Mouse (Mus musculus) neural tube, embryonic 13.5 days (tissue): Measurements from ENCODE around the gene Ctla4. TPM values are rescaled to one million over a fixed set of nuclear protein-coding genes. Genes with fewer than 3 reads are reported as not detected.

Experiments used
- ATAC-seq: fragments of 200-750 bp; cut with Nextera tagmentation; 2 replicates; pipeline ENCODE4 v1.8.0; 2017; ENCODE audit warnings: low read depth, mild to moderate bottlenecking, moderate TSS enrichment, moderate library complexity
- H3K27ac ChIP-seq: fragments of 300-500 bp; sonication (generic); replicated peaks from 2 replicates; pipeline ENCODE4 v1.5.1; 2015; ENCODE audit warnings: moderate library complexity, mild to moderate bottlenecking, inconsistent platforms
- H3K27me3 ChIP-seq: fragments of 300-500 bp; sonication (generic); 2 replicates; pipeline ENCODE4 v1.6.1; 2015; ENCODE audit warnings: mild to moderate bottlenecking, inconsistent platforms
- H3K36me3 ChIP-seq: fragments of 300-500 bp; sonication (generic); 2 replicates; pipeline ENCODE4 v1.6.1; 2015; ENCODE audit warnings: mild to moderate bottlenecking, inconsistent platforms
- H3K4me1 ChIP-seq: fragments of 300-500 bp; sonication (generic); replicated peaks from 2 replicates; pipeline ENCODE4 v1.6.1; 2015; ENCODE audit warnings: inconsistent platforms
- H3K4me2 ChIP-seq: fragments of 300-500 bp; sonication (generic); 2 replicates; pipeline ENCODE4 v1.6.1; 2015; ENCODE audit warnings: inconsistent platforms, mild to moderate bottlenecking, moderate library complexity
- H3K4me3 ChIP-seq: fragments of 300-500 bp; sonication (generic); 2 replicates; pipeline ENCODE4 v1.5.1; 2015; ENCODE audit warnings: mild to moderate bottlenecking, inconsistent platforms
- H3K9ac ChIP-seq: fragments of 300-500 bp; sonication (generic); 2 replicates; pipeline ENCODE4 v1.6.1; 2015; ENCODE audit warnings: moderate library complexity, mild to moderate bottlenecking, inconsistent platforms
- H3K9me3 ChIP-seq: fragments of 300-500 bp; sonication (generic); 2 replicates; pipeline ENCODE4 v1.6.1; 2016; ENCODE audit warnings: inconsistent platforms
- WGBS: fragments of 180-500 bp; shearing (Covaris S2); methylation state at CpG from one replicate; pipeline ENCODE4 v1.1.7; 2015; 5-methylcytosine and 5-hydroxymethylcytosine counted together
- polyA plus RNA-seq: library from polyadenylated mRNA; unstranded; fragments of >200 nt; fragmentation: Nextera tagmentation; extraction: Ambion mirVana; gene quantifications from 2 replicates; pipeline ENCODE4 v1.2.1, GENCODE M21; 2015

Gene Ctla4
- polyA plus RNA-seq, 1 experiment from 2014 or later: not detected

DNA sequence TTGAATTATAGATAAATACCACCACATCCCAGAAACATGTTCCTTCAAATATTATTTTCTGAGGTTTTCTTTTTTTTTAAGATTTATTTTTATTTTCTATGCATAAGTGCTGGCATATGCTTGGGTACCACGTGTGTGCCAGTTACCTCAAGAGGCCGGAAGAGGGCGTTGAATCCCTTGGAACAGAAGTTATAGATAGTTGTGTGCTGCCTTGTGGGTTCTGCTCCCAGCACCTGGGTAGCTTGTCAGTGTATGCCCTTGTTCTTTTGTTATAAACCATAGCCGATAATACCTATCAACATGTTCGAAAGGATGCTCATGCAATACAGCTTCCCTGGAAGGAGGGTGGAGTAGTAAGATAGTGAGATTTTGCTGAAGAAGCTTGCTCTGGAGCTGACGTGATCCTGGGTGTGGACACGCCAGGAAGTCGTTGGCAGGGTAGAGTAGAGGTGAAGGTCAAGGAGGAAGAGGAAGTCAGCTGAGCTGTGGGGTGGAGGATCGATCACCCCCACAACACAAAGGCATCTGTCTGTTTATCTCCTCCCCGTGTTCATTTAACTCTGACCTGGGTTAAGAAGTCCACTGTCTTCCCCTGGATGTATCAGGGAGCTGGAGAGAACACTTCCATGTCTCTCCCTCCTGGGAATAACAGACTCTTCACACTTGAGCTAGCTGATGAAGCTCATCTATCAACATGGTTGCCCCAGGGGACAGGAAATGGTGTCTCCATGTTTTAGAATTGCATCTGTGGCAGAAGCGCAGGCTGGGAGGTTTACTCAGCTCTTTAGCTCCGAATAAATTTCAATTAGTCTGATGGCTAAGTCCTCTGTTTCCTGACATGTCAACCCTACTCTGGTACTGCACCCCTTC is 29.2 kb upstream of the Ctla4 start:
- no peak overlapping the region for H3K27ac ChIP-seq
- peaks cover 35% of the 10 kb centered on the region for H3K4me1 ChIP-seq
- no peaks in the 10 kb centered on the region for H3K9me3 ChIP-seq
- no peak for ATAC-seq
- no peak overlapping the region for H3K9ac ChIP-seq
- H3K36me3 ChIP-seq: no peaks in the 10 kb centered on the region
- H3K27me3 ChIP-seq: no peaks in the 10 kb centered on the region
- 76% methylated on average over 12 of the region's 12 CpGs for WGBS
- H3K4me2 ChIP-seq: no peak overlapping the region
- H3K4me3 ChIP-seq: no peak overlapping the region

DNA sequence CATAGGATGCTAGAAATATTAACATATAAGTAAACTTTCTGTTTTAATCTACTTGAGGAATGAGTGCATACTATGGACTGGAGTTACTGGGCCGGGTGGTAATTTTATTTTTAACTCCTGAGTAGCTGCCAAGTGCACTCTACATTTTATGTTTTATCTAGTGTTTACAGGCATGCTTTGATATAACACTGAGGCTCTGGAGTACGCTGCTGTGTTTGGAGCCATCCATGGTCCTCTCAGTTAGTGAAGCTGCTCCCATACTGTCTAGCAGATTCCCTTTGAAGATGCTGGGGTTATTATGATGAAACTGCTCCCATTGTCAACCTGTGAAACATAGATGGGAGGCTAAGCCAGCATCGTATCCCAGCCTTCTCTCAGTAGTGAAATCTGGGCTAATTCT is 27.6 kb upstream of the Ctla4 start:
- Histone ChIP-seq H3K4me3 (no peak overlapping the region), H3K36me3 (no peaks in the 10 kb centered on the region), H3K27ac (no peak overlapping the region), H3K27me3 (no peaks in the 10 kb centered on the region), H3K4me2 (no peak overlapping the region), H3K9me3 (no peaks in the 10 kb centered on the region), H3K9ac (no peak overlapping the region), H3K4me1 (peaks cover 40% of the 10 kb centered on the region)
- WGBS: 72% methylated on average over 3 of the region's 3 CpGs
- ATAC-seq: no peak

- ATAC-seq: no peak
- Histone ChIP-seq H3K4me2 (no peak overlapping the region), H3K4me3 (no peak overlapping the region), H3K27ac (no peak overlapping the region), H3K36me3 (no peaks in the 10 kb centered on the region), H3K4me1 (peaks cover 40% of the 10 kb centered on the region), H3K9ac (no peak overlapping the region), H3K9me3 (no peaks in the 10 kb centered on the region), H3K27me3 (no peaks in the 10 kb centered on the region)
- 90% methylated on average over 3 of the region's 3 CpGs for WGBS
These were observed 27.0 kb upstream of the Ctla4 start for GRCm38 (mm10) chr1:60859842-60860241.

GRCm38 (mm10) chr1:60860357-60860946 is 26.3 kb upstream of the Ctla4 start:
- peak; percentile 85 for ATAC-seq

DNA sequence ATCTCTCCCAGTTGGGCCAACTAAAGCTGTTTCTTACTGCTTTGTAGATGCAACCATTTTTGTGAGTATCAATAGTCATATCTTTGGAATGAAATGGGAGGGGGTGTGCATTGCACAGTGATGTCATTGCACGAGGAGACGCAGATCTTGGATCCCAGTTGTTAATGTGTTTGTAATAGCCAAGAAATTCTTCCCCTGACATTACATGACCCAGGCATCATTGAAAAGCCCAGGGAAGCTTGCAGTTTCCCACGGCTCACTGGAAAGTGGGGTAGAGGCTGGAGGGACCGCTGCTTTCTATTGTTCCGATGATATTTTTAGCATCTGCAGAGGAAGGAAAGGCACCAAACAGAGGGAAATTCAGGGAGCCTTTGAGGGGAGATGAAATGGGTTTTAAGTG is 25.8 kb upstream of the Ctla4 start:
- 28% methylated on average over 5 of the region's 5 CpGs for WGBS
- Histone ChIP-seq H3K9ac (peak overlapping the region; percentile 66), H3K4me3 (peak overlapping the region; percentile 23), H3K27ac (peak overlapping the region; percentile 85), H3K4me1 (peaks cover 40% of the 10 kb centered on the region), H3K4me2 (peak overlapping the region; percentile 52), H3K27me3 (no peaks in the 10 kb centered on the region), H3K36me3 (no peaks in the 10 kb centered on the region), H3K9me3 (no peaks in the 10 kb centered on the region)
- peak; percentile 79 for ATAC-seq

More at GRCm38 (mm10) chr1:60860357-60860946, 26.3 kb upstream of the Ctla4 start:
- WGBS: 15% methylated on average over 3 of the region's 3 CpGs
- Histone ChIP-seq H3K27ac (peak overlapping the region; percentile 85), H3K4me1 (peaks cover 40% of the 10 kb centered on the region), H3K36me3 (no peaks in the 10 kb centered on the region), H3K4me3 (peak overlapping the region; percentile 23), H3K9ac (peak overlapping the region; percentile 66), H3K9me3 (no peaks in the 10 kb centered on the region), H3K4me2 (peak overlapping the region; percentile 52), H3K27me3 (no peaks in the 10 kb centered on the region)

DNA sequence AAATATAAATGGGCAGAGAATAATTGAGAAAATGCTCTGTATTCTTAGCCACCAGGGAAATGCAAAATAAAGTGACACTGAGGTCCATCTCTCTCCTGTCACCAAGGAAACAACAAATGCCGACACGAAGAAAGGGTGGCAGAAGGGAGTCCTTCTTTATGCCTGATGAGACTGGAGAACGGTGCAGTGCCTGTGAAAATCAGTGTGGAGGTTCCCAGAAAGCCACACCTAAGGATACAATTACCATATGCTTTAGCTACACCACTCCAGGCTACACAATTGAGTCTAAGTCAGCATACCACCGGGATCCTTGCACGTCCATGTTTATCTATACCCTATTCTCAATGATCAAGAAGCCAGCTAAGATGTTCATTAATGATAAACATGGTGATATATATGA is 25.4 kb upstream of the Ctla4 start:
- Histone ChIP-seq H3K36me3 (no peaks in the 10 kb centered on the region), H3K9me3 (no peaks in the 10 kb centered on the region), H3K4me3 (peak overlapping the region; percentile 23; the same call in 1 of the 2 replicates), H3K9ac (peak overlapping the region; percentile 66), H3K27ac (peak overlapping the region; percentile 85), H3K4me1 (peaks cover 40% of the 10 kb centered on the region), H3K4me2 (peak overlapping the region; percentile 52), H3K27me3 (no peaks in the 10 kb centered on the region)
- ATAC-seq: peak; percentile 19
- WGBS: 40% methylated on average over 5 of the region's 5 CpGs

GRCm38 (mm10) chr1:60862510-60862909 is 24.3 kb upstream of the Ctla4 start:
- H3K4me3 ChIP-seq: no peak overlapping the region
- WGBS: 72% methylated on average over 3 of the region's 3 CpGs
- H3K9me3 ChIP-seq: no peaks in the 10 kb centered on the region
- peaks cover 40% of the 10 kb centered on the region for H3K4me1 ChIP-seq
- no peak for ATAC-seq
- H3K9ac ChIP-seq: 0 out of 2 replicates have a peak overlapping the region, but pooled peaks have one; percentile 8
- H3K27ac ChIP-seq: peak overlapping the region; percentile 56
- H3K27me3 ChIP-seq: no peaks in the 10 kb centered on the region
- H3K4me2 ChIP-seq: no peak overlapping the region
- H3K36me3 ChIP-seq: no peaks in the 10 kb centered on the region

DNA sequence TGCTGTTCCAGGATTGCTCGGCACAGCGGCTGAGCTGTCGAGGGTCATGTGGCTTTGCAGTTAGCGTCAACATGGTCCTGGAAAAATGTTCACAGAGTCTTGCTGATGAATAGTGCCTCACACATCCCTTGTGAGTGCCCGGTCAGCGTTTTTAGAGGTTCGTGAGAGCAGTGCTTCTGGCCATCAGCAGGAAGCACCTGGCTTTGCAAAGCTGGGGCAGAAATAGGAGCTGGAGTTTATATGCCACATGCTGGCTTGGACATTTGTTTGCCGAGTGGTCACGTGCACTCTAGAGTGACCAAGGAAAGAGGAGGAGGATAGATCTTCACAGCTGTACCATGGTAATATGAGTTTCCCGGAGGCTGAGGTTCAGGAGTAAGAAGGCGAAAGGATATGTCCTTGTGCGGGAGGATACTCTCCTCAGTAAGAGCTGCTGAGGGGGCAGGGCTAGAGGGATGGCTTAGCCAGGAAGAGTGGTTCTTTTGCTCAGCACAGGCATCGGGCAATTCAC is 23.8 kb upstream of the Ctla4 start:
- H3K27ac ChIP-seq: 0 out of 2 replicates have a peak overlapping the region, but pooled peaks have one; percentile 9
- H3K4me3 ChIP-seq: no peak overlapping the region
- 56% methylated on average over 13 of the region's 13 CpGs for WGBS
- no peak for ATAC-seq
- no peaks in the 10 kb centered on the region for H3K27me3 ChIP-seq
- H3K9me3 ChIP-seq: no peaks in the 10 kb centered on the region
- no peak overlapping the region for H3K4me2 ChIP-seq
- peaks cover 35% of the 10 kb centered on the region for H3K4me1 ChIP-seq
- H3K9ac ChIP-seq: no peak overlapping the region
- H3K36me3 ChIP-seq: no peaks in the 10 kb centered on the region

DNA sequence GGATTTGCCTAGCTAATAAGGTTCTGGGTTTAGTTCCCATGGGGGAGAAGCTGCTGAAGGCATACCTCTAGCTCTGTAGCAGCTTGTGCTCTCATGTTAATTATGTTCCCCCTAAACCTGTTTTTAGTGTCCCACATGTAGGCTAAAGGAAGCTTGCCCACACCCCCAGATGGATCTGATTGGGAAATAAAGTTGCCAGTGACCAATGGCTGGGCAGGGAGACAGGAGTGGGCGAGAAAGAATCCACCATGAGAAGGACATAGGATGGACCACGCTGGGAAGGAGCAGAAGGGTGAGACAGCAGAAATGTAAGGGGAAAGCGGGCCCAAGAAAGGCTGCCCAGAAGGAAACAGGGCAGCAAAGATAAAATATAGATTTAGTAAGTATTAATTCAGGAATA is 23.1 kb upstream of the Ctla4 start:
- no peak for ATAC-seq
- H3K4me1 ChIP-seq: peaks cover 31% of the 10 kb centered on the region

GRCm38 (mm10) chr1:60865167-60865566 is 21.6 kb upstream of the Ctla4 start:
- 88% methylated on average over 2 of the region's 2 CpGs for WGBS
- Histone ChIP-seq H3K27ac (no peak overlapping the region), H3K27me3 (no peaks in the 10 kb centered on the region)

More for the DNA sequence above, 23.1 kb upstream of the Ctla4 start:
- WGBS: 75% methylated on average over 3 of the region's 3 CpGs
- H3K27me3 ChIP-seq: no peaks in the 10 kb centered on the region
- H3K4me2 ChIP-seq: no peak overlapping the region
- no peak overlapping the region for H3K4me3 ChIP-seq
- no peak overlapping the region for H3K9ac ChIP-seq
- no peak overlapping the region for H3K27ac ChIP-seq
- H3K36me3 ChIP-seq: no peaks in the 10 kb centered on the region
- H3K9me3 ChIP-seq: no peaks in the 10 kb centered on the region

GRCm38 (mm10) chr1:60866043-60866442 is 20.8 kb upstream of the Ctla4 start:
- H3K9ac ChIP-seq: no peak overlapping the region
- H3K4me2 ChIP-seq: no peak overlapping the region
- no peak overlapping the region for H3K27ac ChIP-seq
- no peaks in the 10 kb centered on the region for H3K36me3 ChIP-seq
- ATAC-seq: no peak
- H3K27me3 ChIP-seq: no peaks in the 10 kb centered on the region
- H3K4me3 ChIP-seq: no peak overlapping the region
- no peaks in the 10 kb centered on the region for H3K9me3 ChIP-seq
- WGBS: 71% methylated on average over 5 of the region's 5 CpGs
- peaks cover 24% of the 10 kb centered on the region for H3K4me1 ChIP-seq

More at GRCm38 (mm10) chr1:60865167-60865566, 21.6 kb upstream of the Ctla4 start:
- H3K4me1 ChIP-seq: peaks cover 31% of the 10 kb centered on the region
- no peak overlapping the region for H3K9ac ChIP-seq
- H3K4me2 ChIP-seq: no peak overlapping the region
- H3K9me3 ChIP-seq: no peaks in the 10 kb centered on the region
- ATAC-seq: no peak
- H3K36me3 ChIP-seq: no peaks in the 10 kb centered on the region
- no peak overlapping the region for H3K4me3 ChIP-seq
